Mouse (Mus musculus): ENCODE measurements around the gene Reg2.

GRCm38 (mm10) chr6:78380409-78380808 lies 15.0 kb upstream of the Reg2 start, which contains the start of gene Reg3a:
- TF ChIP-seq CTCF (IDR thresholded peaks at IDR 0.05) = no peak
- TF ChIP-seq EP300 (IDR thresholded peaks at IDR 0.05) = no peak

All from lung, postnatal 0 days (tissue).